In genomic region chr3:16465357-16465756, GRCm38 (mm10) we compare ENCODE assay signal across 16 mouse cellular contexts.
"Had no signal": no experiment of that assay in that cellular context is flagged by ENCODE, and none has a peak within 500 bp of the region (broad histone marks: within the 10 kb centered on the region; RNA-seq: fewer than 3 reads in every experiment).

No protein-coding gene starts in this region.

- H3K4me1 ChIP-seq: neural tube, embryonic 13.5 days; neural tube, embryonic 15.5 days; stomach, embryonic 15.5 days had no signal

- H3K9me3 ChIP-seq: neural tube, embryonic 13.5 days; neural tube, embryonic 15.5 days; stomach, embryonic 15.5 days had no signal

- H3K27me3 ChIP-seq: neural tube, embryonic 13.5 days; neural tube, embryonic 15.5 days; stomach, embryonic 15.5 days had no signal

- H3K27ac ChIP-seq: neural tube, embryonic 13.5 days; neural tube, embryonic 15.5 days; stomach, embryonic 15.5 days; stomach, postnatal 0 days had no signal

- H3K9ac ChIP-seq: neural tube, embryonic 13.5 days; neural tube, embryonic 15.5 days; stomach, embryonic 15.5 days had no signal

- H3K4me3 ChIP-seq: neural tube, embryonic 13.5 days; neural tube, embryonic 15.5 days; stomach, embryonic 15.5 days had no signal

- DNase-seq: retina, postnatal 1 day; right cerebral cortex, adult 18-20 months; right cerebral cortex, postnatal 14 days; right cerebral cortex, postnatal 25 days; right cerebral cortex, postnatal 4 days; spleen, adult 18-20 months; thymus, adult 18-20 months; thymus, adult 2 months; thymus, postnatal 14 days; thymus, postnatal 25 days; thymus, postnatal 36 days; thymus, postnatal 4 days had no signal

- H3K4me2 ChIP-seq: neural tube, embryonic 13.5 days; neural tube, embryonic 15.5 days; stomach, embryonic 15.5 days had no signal

- H3K36me3 ChIP-seq: neural tube, embryonic 13.5 days; neural tube, embryonic 15.5 days; stomach, embryonic 15.5 days had no signal
